Mouse (Mus musculus) heart, embryonic 16.5 days (tissue): ENCODE results near the gene Eefsec. TPM values are rescaled to one million over a fixed set of nuclear protein-coding genes. Genes with fewer than 3 reads are reported as not detected.

Experiments used
- ATAC-seq: fragments of 200-750 bp; cut with Nextera tagmentation; replicated peaks from 2 replicates; pipeline ENCODE4 v1.8.0; 2017; ENCODE audit warnings: moderate number of reproducible peaks; ENCODE audit not compliant: insufficient read depth, low FRiP score; ENCODE audit errors: extremely low read depth
- H3K27ac ChIP-seq: fragments of 300-500 bp; sonication (generic); 2 replicates; pipeline ENCODE4 v1.5.1; 2014; ENCODE audit warnings: mild to moderate bottlenecking, low read length, control low read depth, moderate library complexity
- H3K27me3 ChIP-seq: fragments of 300-500 bp; sonication (generic); 2 replicates; pipeline ENCODE4 v1.6.1; 2014; ENCODE audit warnings: low read length, mixed read lengths; ENCODE audit not compliant: control insufficient read depth, insufficient read depth
- H3K36me3 ChIP-seq: fragments of 300-500 bp; sonication (generic); 2 replicates; pipeline ENCODE4 v1.6.1; 2014; ENCODE audit not compliant: control insufficient read depth, insufficient read depth
- H3K4me1 ChIP-seq: fragments of 300-500 bp; sonication (generic); 2 replicates; pipeline ENCODE4 v1.6.1; 2014; ENCODE audit warnings: low read length, mixed read lengths; ENCODE audit not compliant: control insufficient read depth, insufficient read depth
- H3K4me2 ChIP-seq: fragments of 300-500 bp; sonication (generic); 2 replicates; pipeline ENCODE4 v1.6.1; 2014; ENCODE audit warnings: low read depth, mild to moderate bottlenecking, control low read depth, low read length
- H3K4me3 ChIP-seq: fragments of 300-500 bp; sonication (generic); 2 replicates; pipeline ENCODE4 v1.5.1; 2014; ENCODE audit warnings: mild to moderate bottlenecking, control low read depth, low read length
- H3K9ac ChIP-seq: fragments of 300-500 bp; sonication (generic); 2 replicates; pipeline ENCODE4 v1.6.1; 2014; ENCODE audit warnings: low read length, control low read depth
- H3K9me3 ChIP-seq: fragments of 300-500 bp; sonication (generic); replicated peaks from 2 replicates; pipeline ENCODE4 v1.6.1; 2016; ENCODE audit warnings: low read length; ENCODE audit not compliant: control insufficient read depth
- WGBS: fragments of 180-500 bp; shearing (Covaris S2); extraction: QIAGEN DNeasy Blood & Tissue Kit; methylation state at CpG from one replicate; pipeline ENCODE4 v1.1.7; 2014; 5-methylcytosine and 5-hydroxymethylcytosine counted together
- polyA plus RNA-seq: library from polyadenylated mRNA; unstranded; fragments of >200 nt; fragmentation: Nextera tagmentation; extraction: Ambion mirVana; gene quantifications from 2 replicates; pipeline ENCODE4 v1.2.1, GENCODE M21; 2015

The Eefsec gene
- polyA plus RNA-seq, 1 experiment from 2014 or later = 19.8 TPM

DNA sequence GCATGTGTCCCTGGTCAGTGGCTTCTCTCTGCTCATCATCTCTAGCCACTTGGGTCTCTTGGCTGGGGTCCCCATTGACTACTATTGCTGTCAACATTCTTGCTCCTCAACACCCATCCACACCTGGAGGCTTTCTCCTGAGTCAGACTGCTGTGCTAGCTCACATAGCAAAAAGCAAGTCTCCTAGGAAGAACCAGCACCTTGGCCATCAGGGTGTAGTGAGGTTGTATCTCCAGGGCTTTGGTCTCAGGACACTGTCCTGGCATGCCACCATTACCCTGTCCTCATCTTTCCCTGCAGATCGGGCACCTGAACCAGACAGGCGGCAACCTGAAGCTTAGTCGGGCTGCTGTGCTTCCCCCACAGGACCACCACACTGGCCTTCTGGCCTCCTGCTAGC is 238.0 kb downstream of the Eefsec start:
- H3K4me2 ChIP-seq = no peak overlapping the region
- no peak overlapping the region for H3K9ac ChIP-seq
- peaks cover 7% of the 10 kb centered on the region; the same call in 1 of the 2 replicates for H3K4me1 ChIP-seq
- ATAC-seq = no peak
- H3K9me3 ChIP-seq = no peaks in the 10 kb centered on the region
- H3K27me3 ChIP-seq = peaks cover 33% of the 10 kb centered on the region
- no peak overlapping the region for H3K4me3 ChIP-seq
- 86% methylated on average over 3 of the region's 3 CpGs for WGBS
- no peak overlapping the region for H3K27ac ChIP-seq
- no peaks in the 10 kb centered on the region for H3K36me3 ChIP-seq

GRCm38 (mm10) chr6:88207403-88208033 is 238.8 kb downstream of the Eefsec start:
- H3K27me3 ChIP-seq = peaks cover 35% of the 10 kb centered on the region

More at GRCm38 (mm10) chr6:88207403-88208033, 238.8 kb downstream of the Eefsec start:
- H3K27ac ChIP-seq = no peak overlapping the region
- H3K4me1 ChIP-seq = peaks cover 9% of the 10 kb centered on the region; the same call in 1 of the 2 replicates
- WGBS = 81% methylated on average over 10 of the region's 10 CpGs
- no peaks in the 10 kb centered on the region for H3K9me3 ChIP-seq
- no peak for ATAC-seq
- H3K36me3 ChIP-seq = no peaks in the 10 kb centered on the region
- H3K4me2 ChIP-seq = no peak overlapping the region
- no peak overlapping the region for H3K4me3 ChIP-seq
- H3K9ac ChIP-seq = no peak overlapping the region

Other genes starting within 250 kb of the Eefsec start
- gene Dnajb8, start 224.3 kb downstream of the Eefsec start, polyA plus RNA-seq = not detected in 2 replicates
- gene Ruvbl1, start 18.9 kb upstream of the Eefsec start, polyA plus RNA-seq = 80.8 and 90.5 TPM in 2 replicates
- 151 and 171 TPM in 2 replicates for gene Sec61a1, start 72.4 kb upstream of the Eefsec start, polyA plus RNA-seq
- gene Kbtbd12, start 191.4 kb upstream of the Eefsec start, polyA plus RNA-seq = 30.9 and 39.1 TPM in 2 replicates